Mouse (Mus musculus) kidney, postnatal 0 days (tissue): ENCODE data around the gene Uqcrh. TPM values are rescaled to one million over a fixed set of nuclear protein-coding genes. Genes with fewer than 3 reads are reported as not detected.

Experiments
- ATAC-seq: fragments of 200-750 bp; cut with Nextera tagmentation; replicated peaks from 2 replicates; pipeline ENCODE4 v1.8.0; 2017; ENCODE audit warnings: low read depth, moderate number of reproducible peaks, moderate TSS enrichment, moderate library complexity; ENCODE audit not compliant: low FRiP score
- DNase-seq: peaks from one replicate; pipeline ENCODE4 v3.0.0-alpha.2; 2016; ENCODE audit warnings: low spot score
- H3K27ac ChIP-seq: fragments of 300-500 bp; sonication (generic); 2 replicates; pipeline ENCODE4 v1.5.1; 2014; ENCODE audit warnings: mild to moderate bottlenecking
- H3K27me3 ChIP-seq: fragments of 300-500 bp; sonication (generic); 2 replicates; pipeline ENCODE4 v1.6.1; 2014; ENCODE audit warnings: low read length, mixed read lengths; ENCODE audit not compliant: insufficient read depth
- H3K36me3 ChIP-seq: fragments of 300-500 bp; sonication (generic); 2 replicates; pipeline ENCODE4 v1.6.1; 2014; ENCODE audit warnings: low read length, mixed read lengths; ENCODE audit not compliant: insufficient read depth
- H3K4me1 ChIP-seq: fragments of 300-500 bp; sonication (generic); replicated peaks from 2 replicates; pipeline ENCODE4 v1.6.1; 2014; ENCODE audit warnings: antibody characterized with exemption, low read length, mixed read lengths; ENCODE audit not compliant: insufficient read depth
- H3K4me2 ChIP-seq: fragments of 300-500 bp; sonication (generic); 2 replicates; pipeline ENCODE4 v1.6.1; 2014; ENCODE audit warnings: mild to moderate bottlenecking, low read length, moderate library complexity, mixed read lengths
- H3K4me3 ChIP-seq: fragments of 300-500 bp; sonication (generic); replicated peaks from 2 replicates; pipeline ENCODE4 v1.5.1; 2014; ENCODE audit warnings: low read depth, low read length
- H3K9ac ChIP-seq: fragments of 300-500 bp; sonication (generic); 2 replicates; pipeline ENCODE4 v1.6.1; 2014; ENCODE audit warnings: low read depth, low read length
- H3K9me3 ChIP-seq: fragments of 300-500 bp; sonication (generic); replicated peaks from 2 replicates; pipeline ENCODE4 v1.6.1; 2016; ENCODE audit warnings: low read length, inconsistent platforms, mixed read lengths
- CTCF ChIP-seq: IDR thresholded peaks from 2 replicates; pipeline ENCODE4 v1.5.1; 2016; ENCODE audit warnings: antibody characterized with exemption, low read depth, mild to moderate bottlenecking, moderate library complexity
- WGBS: fragments of 180-500 bp; shearing (Covaris S2); extraction: QIAGEN DNeasy Blood & Tissue Kit; methylation state at CpG from one replicate; pipeline ENCODE4 v1.1.7; 2014; 5-methylcytosine and 5-hydroxymethylcytosine counted together
- polyA plus RNA-seq: library from polyadenylated mRNA; unstranded; fragments of >200 nt; fragmentation: Nextera tagmentation; extraction: Ambion mirVana; gene quantifications from 2 replicates; pipeline ENCODE4 v1.2.1, GENCODE M21; 2015

Uqcrh gene
- polyA plus RNA-seq, 1 experiment from 2014 or later, result 954 TPM

DNA sequence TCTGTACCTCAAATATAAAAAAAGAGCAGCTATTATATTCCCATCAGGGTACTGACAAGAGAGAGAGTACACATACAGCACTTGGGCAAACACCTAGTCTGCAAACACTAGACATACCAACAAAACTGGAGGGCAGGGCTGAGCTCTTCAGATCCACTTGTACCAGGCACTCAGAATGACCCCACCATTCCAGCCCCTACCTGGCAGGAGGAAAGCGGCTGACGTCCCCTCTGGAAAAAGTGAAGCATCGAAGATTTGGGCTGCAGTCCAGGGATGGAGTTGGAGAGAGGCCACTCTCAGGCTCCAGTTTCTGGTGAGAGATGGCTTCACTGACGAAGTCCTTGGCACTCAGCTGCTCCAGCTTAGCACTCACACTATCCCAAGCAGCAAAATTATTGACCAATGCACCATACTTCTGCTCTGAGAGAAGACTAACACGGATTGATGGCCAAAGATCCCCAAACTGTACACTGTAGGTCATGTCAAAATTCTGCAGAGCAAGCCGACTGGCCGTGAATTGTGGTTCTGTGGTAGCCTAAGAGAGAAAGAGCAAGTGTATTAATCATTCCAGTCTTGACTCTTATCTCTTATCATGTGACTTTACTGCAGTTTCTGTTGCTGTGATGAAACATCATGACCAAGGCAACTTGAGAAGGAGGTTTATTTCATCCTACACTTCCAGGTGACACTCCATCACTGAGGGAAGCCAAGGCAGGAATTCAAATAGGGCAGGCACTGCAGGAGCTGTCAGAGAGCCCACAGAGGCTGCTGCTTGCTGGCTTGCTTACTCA is 26.5 kb downstream of the Uqcrh start:
- WGBS, result 82% methylated on average over 7 of the region's 7 CpGs
- Histone ChIP-seq H3K27ac (no peak overlapping the region), H3K27me3 (no peaks in the 10 kb centered on the region), H3K4me1 (peaks cover 5% of the 10 kb centered on the region; the same call in 1 of the 2 replicates), H3K4me2 (no peak overlapping the region), H3K36me3 (peaks cover 2% of the 10 kb centered on the region; the same call in 1 of the 2 replicates), H3K9ac (no peak overlapping the region), H3K9me3 (no peaks in the 10 kb centered on the region), H3K4me3 (no peak overlapping the region)
- ATAC-seq, result no peak
- DNase-seq, result no peak
- TF ChIP-seq CTCF, result no peak

DNA sequence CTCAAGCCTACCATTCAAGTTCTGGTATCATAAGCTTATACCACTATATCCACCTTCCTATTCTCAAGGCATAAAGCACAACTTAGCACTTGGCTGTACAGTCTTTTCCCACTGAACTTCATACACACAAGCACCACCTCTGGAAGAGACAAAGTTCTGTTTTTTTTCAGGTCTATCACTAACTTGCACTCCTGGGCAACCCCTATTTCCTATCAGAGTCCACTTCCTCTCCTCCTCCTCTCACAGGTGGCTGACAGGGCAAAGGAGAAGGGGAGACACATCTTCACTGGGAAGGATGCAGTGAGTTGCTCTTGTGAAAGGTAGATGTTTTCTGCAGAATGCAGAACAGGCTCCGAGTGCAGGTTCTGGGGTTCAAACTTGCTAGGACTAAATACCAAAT is 27.2 kb downstream of the Uqcrh start:
- peaks cover 5% of the 10 kb centered on the region; the same call in 1 of the 2 replicates for H3K36me3 ChIP-seq
- no peak for ATAC-seq
- peaks cover 5% of the 10 kb centered on the region; the same call in 1 of the 2 replicates for H3K4me1 ChIP-seq
- H3K4me3 ChIP-seq, result no peak overlapping the region
- no peak for DNase-seq
- no peaks in the 10 kb centered on the region for H3K27me3 ChIP-seq
- H3K27ac ChIP-seq, result no peak overlapping the region
- 86% methylated on average over 1 of the region's 1 CpGs for WGBS
- TF ChIP-seq CTCF, result no peak
- no peak overlapping the region for H3K4me2 ChIP-seq
- no peak overlapping the region for H3K9ac ChIP-seq
- H3K9me3 ChIP-seq, result no peaks in the 10 kb centered on the region

DNA sequence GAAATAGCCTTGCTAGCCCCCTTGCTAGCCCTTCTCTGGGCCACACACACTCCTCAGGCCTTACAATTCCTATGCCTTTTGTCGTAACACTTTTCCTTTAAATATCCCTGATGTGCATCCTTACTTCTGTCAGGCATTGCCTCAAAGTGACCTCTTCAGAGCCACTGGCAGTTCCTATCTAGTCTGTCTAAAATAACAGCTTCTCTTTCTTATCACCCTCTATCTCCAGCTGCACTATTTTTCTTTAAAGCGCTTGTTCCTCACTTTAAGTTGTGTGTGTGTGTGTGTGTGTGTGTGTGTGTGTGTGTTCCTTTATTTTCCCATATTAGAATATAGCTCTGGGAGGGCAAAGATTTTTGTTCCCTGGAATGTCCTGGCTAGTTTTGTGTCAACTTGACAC is 28.3 kb downstream of the Uqcrh start:
- Histone ChIP-seq H3K27me3 (no peaks in the 10 kb centered on the region), H3K27ac (no peak overlapping the region), H3K9me3 (no peaks in the 10 kb centered on the region), H3K9ac (no peak overlapping the region), H3K36me3 (peaks cover 5% of the 10 kb centered on the region; the same call in 1 of the 2 replicates), H3K4me3 (no peak overlapping the region), H3K4me2 (no peak overlapping the region), H3K4me1 (no peaks in the 10 kb centered on the region)
- no peak for DNase-seq
- no peak for ATAC-seq
- 92% methylated on average over 2 of the region's 2 CpGs for WGBS
- no peak for TF ChIP-seq CTCF

DNA sequence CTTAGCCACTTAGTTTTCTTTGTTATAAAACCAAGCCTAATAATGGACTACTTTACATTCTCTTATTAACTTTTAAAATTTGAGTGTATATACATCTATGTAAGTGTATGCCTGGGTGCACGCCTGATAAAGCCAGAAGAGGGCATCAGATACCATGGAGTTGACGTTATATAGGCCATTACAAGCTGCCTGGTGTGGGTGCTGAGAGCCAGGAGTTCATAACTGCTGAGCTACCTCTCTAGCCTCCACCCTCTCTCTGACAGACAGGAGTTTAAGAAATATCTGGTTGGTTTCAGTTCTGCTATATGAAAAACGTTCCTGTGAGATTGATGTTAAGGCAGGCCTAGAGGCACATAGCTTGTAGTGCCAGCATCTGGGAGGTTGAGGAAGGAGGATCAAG is 32.7 kb downstream of the Uqcrh start:
- 79% methylated on average over 3 of the region's 3 CpGs for WGBS
- no peak overlapping the region for H3K9ac ChIP-seq
- no peak for ATAC-seq

DNA sequence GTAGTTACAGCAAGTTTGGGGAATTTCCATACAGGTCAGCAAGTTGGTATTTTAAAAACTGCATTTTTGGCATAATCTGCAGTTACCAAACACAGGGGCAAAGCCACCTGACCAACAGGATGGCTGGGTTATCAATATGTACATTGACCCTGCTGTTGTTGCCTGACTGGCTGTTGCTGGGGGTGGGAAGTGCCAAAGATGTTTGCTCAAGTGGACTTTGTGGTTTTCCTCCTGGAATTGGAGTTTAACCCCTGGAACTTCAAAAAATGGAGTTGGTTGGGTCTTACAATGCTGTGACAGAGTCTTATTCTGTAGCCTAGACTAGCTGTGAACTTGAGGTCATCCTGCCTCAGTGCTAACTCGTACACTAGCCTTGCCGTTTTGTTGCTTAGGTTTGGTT is 34.4 kb downstream of the Uqcrh start:
- 92% methylated on average over 2 of the region's 2 CpGs for WGBS
- H3K36me3 ChIP-seq, result peaks cover 9% of the 10 kb centered on the region; the same call in 1 of the 2 replicates
- H3K4me3 ChIP-seq, result no peak overlapping the region
- ATAC-seq (no peak), DNase-seq (no peak)
- H3K9me3 ChIP-seq, result no peaks in the 10 kb centered on the region
- H3K4me1 ChIP-seq, result no peaks in the 10 kb centered on the region
- H3K4me2 ChIP-seq, result no peak overlapping the region
- H3K27me3 ChIP-seq, result no peaks in the 10 kb centered on the region
- TF ChIP-seq CTCF, result no peak
- no peak overlapping the region for H3K27ac ChIP-seq
- no peak overlapping the region for H3K9ac ChIP-seq

More for the DNA sequence above, 32.7 kb downstream of the Uqcrh start:
- Histone ChIP-seq H3K4me2 (no peak overlapping the region), H3K9me3 (no peaks in the 10 kb centered on the region), H3K36me3 (peaks cover 9% of the 10 kb centered on the region; the same call in 1 of the 2 replicates), H3K27me3 (no peaks in the 10 kb centered on the region), H3K4me3 (no peak overlapping the region), H3K27ac (no peak overlapping the region), H3K4me1 (no peaks in the 10 kb centered on the region)
- DNase-seq, result no peak
- no peak; the same call in 1 of the 2 replicates for TF ChIP-seq CTCF

DNA sequence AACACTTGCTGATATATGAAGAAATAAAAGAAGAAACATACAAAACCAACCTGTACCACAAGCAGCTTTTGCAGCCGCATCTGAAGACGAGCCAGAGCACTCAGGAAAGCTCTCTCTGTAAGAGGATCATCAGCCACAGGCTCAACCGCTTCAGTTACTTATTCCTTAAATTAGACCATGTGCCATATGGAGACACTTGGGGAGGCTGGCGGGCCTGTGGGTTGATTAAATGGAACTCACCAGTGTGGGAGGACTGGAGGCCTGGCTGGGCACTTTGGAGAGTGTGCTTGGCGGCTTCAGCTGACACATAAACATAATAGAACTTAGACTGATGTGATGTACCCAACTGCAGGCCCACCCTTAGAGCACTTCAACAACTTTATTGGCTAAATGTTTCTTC is 41.5 kb downstream of the Uqcrh start:
- no peak for ATAC-seq
- no peaks in the 10 kb centered on the region for H3K9me3 ChIP-seq
- peaks cover 26% of the 10 kb centered on the region for H3K36me3 ChIP-seq
- no peak overlapping the region for H3K4me2 ChIP-seq
- no peak for DNase-seq
- no peaks in the 10 kb centered on the region for H3K27me3 ChIP-seq
- H3K4me3 ChIP-seq, result no peak overlapping the region
- no peak overlapping the region for H3K27ac ChIP-seq
- TF ChIP-seq CTCF, result no peak
- WGBS, result 83% methylated on average over 5 of the region's 5 CpGs
- no peaks in the 10 kb centered on the region for H3K4me1 ChIP-seq
- H3K9ac ChIP-seq, result no peak overlapping the region
